In genomic region chr17:34626062-34626772, GRCm38 (mm10) we compare ENCODE assay signal across 8 mouse cellular contexts. TPM values are rescaled to one million over a fixed set of nuclear protein-coding genes. Genes with fewer than 3 reads are reported as not detected.
A peak's percentile ranks its signal among the peaks of the same experiment; 100 is the strongest.
DNase-seq lines count a peak whose midpoint lies in the region; ATAC-seq and TF ChIP-seq lines count a peak whose summit lies in the region.

No protein-coding gene starts in this region.

- no peaks in the 10 kb centered on the region for H3K36me3 ChIP-seq in testis, adult 2 months (ENCODE audit: control insufficient read depth, insufficient read depth, low read length)
- H3K36me3 ChIP-seq in limb, embryonic 15.5 days: peaks cover 38% of the 10 kb centered on the region
- no peaks in the 10 kb centered on the region; the same call in 1 of the 2 replicates for H3K36me3 ChIP-seq in stomach, postnatal 0 days (ENCODE audit: control insufficient read depth, insufficient read depth, low read length)

- no peak for TF ChIP-seq EP300 in stomach, postnatal 0 days (optimal IDR thresholded peaks at IDR 0.05)

- no peak for ATAC-seq in cerebellum, adult (ENCODE audit: insufficient number of reproducible peaks, low FRiP score, low TSS enrichment)
- ATAC-seq in limb, embryonic 15.5 days (ENCODE audit: insufficient number of reproducible peaks, low FRiP score, low TSS enrichment, low read depth): no peak
- ATAC-seq in stomach, postnatal 0 days (ENCODE audit: low FRiP score, low TSS enrichment): no peak
- ATAC-seq in granulocyte monocyte progenitor cell, adult 5-6 weeks (replicated peaks; ENCODE audit: poor library complexity, severe bottlenecking): no peak

- TF ChIP-seq POLR2A in testis, adult 2 months (IDR thresholded peaks at IDR 0.05; ENCODE audit: control insufficient read depth, low read depth, low read length): no peak

- DNase-seq in cerebellum, adult 9-10 months: peak; percentile 68
- DNase-seq in testis, postnatal 14 days (ENCODE audit: low spot score): no peak
- no peak for DNase-seq in stomach, postnatal 0 days (ENCODE audit: low spot score)
- no peak for DNase-seq in adipocyte (ENCODE audit: low spot score)

- H3K4me2 ChIP-seq in limb, embryonic 15.5 days: peak overlapping the region; percentile 90
- peak overlapping the region; percentile 93 for H3K4me2 ChIP-seq in stomach, postnatal 0 days (replicated peaks; ENCODE audit: low read depth)

- peak overlapping the region; percentile 75 for H3K9ac ChIP-seq in limb, embryonic 15.5 days
- peak overlapping the region; percentile 73 for H3K9ac ChIP-seq in stomach, postnatal 0 days (ENCODE audit: low read length)

- peak overlapping the region; percentile 94 for H3K4me3 ChIP-seq in testis, adult 2 months (ENCODE audit: control insufficient read depth, low read depth, low read length)
- peak overlapping the region; percentile 78 for H3K4me3 ChIP-seq in limb, embryonic 15.5 days
- peak overlapping the region; percentile 67 for H3K4me3 ChIP-seq in stomach, postnatal 0 days (ENCODE audit: low read depth, low read length)

- peaks cover 40% of the 10 kb centered on the region for H3K4me1 ChIP-seq in testis, adult 2 months (ENCODE audit: control insufficient read depth, insufficient read depth, low read length)
- H3K4me1 ChIP-seq in limb, embryonic 15.5 days: peaks cover 44% of the 10 kb centered on the region
- H3K4me1 ChIP-seq in stomach, postnatal 0 days (replicated peaks; ENCODE audit: control insufficient read depth, insufficient read depth): peaks cover 19% of the 10 kb centered on the region

- no peaks in the 10 kb centered on the region for H3K9me3 ChIP-seq in limb, embryonic 15.5 days
- H3K9me3 ChIP-seq in stomach, postnatal 0 days (ENCODE audit: control insufficient read depth, low read length): no peaks in the 10 kb centered on the region

- TF ChIP-seq CTCF in testis, adult 2 months (IDR thresholded peaks at IDR 0.05; ENCODE audit: control insufficient read depth, insufficient read depth, insufficient replicate concordance, low read depth, low read length): no peak
- no peak for TF ChIP-seq CTCF in stomach, postnatal 0 days (IDR thresholded peaks at IDR 0.05; ENCODE audit: low read depth)

- H3K27ac ChIP-seq in testis, adult 2 months (ENCODE audit: control insufficient read depth, insufficient read depth, low read depth, low read length): peak overlapping the region; percentile 81
- peak overlapping the region; percentile 96 for H3K27ac ChIP-seq in limb, embryonic 15.5 days
- H3K27ac ChIP-seq in stomach, postnatal 0 days (replicated peaks): peak overlapping the region; percentile 97

- 49% methylated on average over 16 of the region's 16 CpGs for WGBS in limb, embryonic 15.5 days
- WGBS in stomach, postnatal 0 days: 56% methylated on average over 16 of the region's 16 CpGs

- peaks cover 5% of the 10 kb centered on the region; the same call in 1 of the 2 replicates for H3K27me3 ChIP-seq in testis, adult 2 months (ENCODE audit: control insufficient read depth, insufficient read depth, low read length)
- peaks cover 19% of the 10 kb centered on the region for H3K27me3 ChIP-seq in limb, embryonic 15.5 days
- H3K27me3 ChIP-seq in stomach, postnatal 0 days (ENCODE audit: control insufficient read depth, insufficient read depth, low read length): 0 out of 2 replicates have a peak, but pooled peaks cover 2% of the 10 kb centered on the region

RNA-seq across cellular contexts. Expression of gene Ppt2, which starts 2.1 kb away (rescaled TPM):
- polyA plus RNA-seq in testis, adult 2 months (2012; rRNA removed): 15.9 and 20.2 TPM in 2 replicates
- 26.8 and 29.9 TPM in 2 replicates for polyA plus RNA-seq in limb, embryonic 15.5 days (2015; fragmentation: Nextera tagmentation; extraction: Ambion mirVana)
- 16.5 and 18.7 TPM in 2 replicates for polyA plus RNA-seq in stomach, postnatal 0 days (2015; fragmentation: Nextera tagmentation; extraction: Ambion mirVana)
- total RNA-seq in granulocyte monocyte progenitor cell, adult 5-6 weeks (2014; fragmentation: Nextera tagmentation): 41.9 and 45.1 TPM in 2 replicates
- total RNA-seq in granulocyte monocyte progenitor cell, adult 5-6 weeks (2017): 20.4 and 23.3 TPM in 2 replicates

RNA-seq across cellular contexts. Expression of gene Prrt1, which starts 3.1 kb away (rescaled TPM):
- polyA plus RNA-seq in testis, adult 2 months (2012; rRNA removed): 1.5 and 1.6 TPM in 2 replicates
- polyA plus RNA-seq in limb, embryonic 15.5 days (2015; fragmentation: Nextera tagmentation; extraction: Ambion mirVana): 0.46 and 0.60 TPM in 2 replicates
- polyA plus RNA-seq in stomach, postnatal 0 days (2015; fragmentation: Nextera tagmentation; extraction: Ambion mirVana): 0.44 and 0.67 TPM in 2 replicates
- 0.88 TPM in 1 of 2 replicates, not detected in the other for total RNA-seq in granulocyte monocyte progenitor cell, adult 5-6 weeks (2014; fragmentation: Nextera tagmentation)
- not detected in 2 replicates for total RNA-seq in granulocyte monocyte progenitor cell, adult 5-6 weeks (2017)

RNA-seq across cellular contexts. Expression of gene Egfl8, which starts 10.4 kb away (rescaled TPM):
- polyA plus RNA-seq in testis, adult 2 months (2012; rRNA removed): 0.53 and 0.54 TPM in 2 replicates
- polyA plus RNA-seq in limb, embryonic 15.5 days (2015; fragmentation: Nextera tagmentation; extraction: Ambion mirVana): 8.3 and 13.4 TPM in 2 replicates
- 4.4 and 4.9 TPM in 2 replicates for polyA plus RNA-seq in stomach, postnatal 0 days (2015; fragmentation: Nextera tagmentation; extraction: Ambion mirVana)
- 2.1 TPM in 1 of 2 replicates, not detected in the other for total RNA-seq in granulocyte monocyte progenitor cell, adult 5-6 weeks (2014; fragmentation: Nextera tagmentation)
- total RNA-seq in granulocyte monocyte progenitor cell, adult 5-6 weeks (2017): not detected in 2 replicates

RNA-seq across cellular contexts. Expression of gene Fkbpl, which starts 18.3 kb away (rescaled TPM):
- 156 and 172 TPM in 2 replicates for polyA plus RNA-seq in testis, adult 2 months (2012; rRNA removed)
- 15.5 and 17.1 TPM in 2 replicates for polyA plus RNA-seq in limb, embryonic 15.5 days (2015; fragmentation: Nextera tagmentation; extraction: Ambion mirVana)
- polyA plus RNA-seq in stomach, postnatal 0 days (2015; fragmentation: Nextera tagmentation; extraction: Ambion mirVana): 12.4 and 12.8 TPM in 2 replicates
- 2.9 and 10.3 TPM in 2 replicates for total RNA-seq in granulocyte monocyte progenitor cell, adult 5-6 weeks (2014; fragmentation: Nextera tagmentation)
- total RNA-seq in granulocyte monocyte progenitor cell, adult 5-6 weeks (2017): 12.4 and 21.8 TPM in 2 replicates

RNA-seq across cellular contexts. Expression of gene Atf6b, which starts 20.7 kb away (rescaled TPM):
- polyA plus RNA-seq in testis, adult 2 months (2012; rRNA removed): 27.9 and 28.4 TPM in 2 replicates
- 85.4 and 88.3 TPM in 2 replicates for polyA plus RNA-seq in limb, embryonic 15.5 days (2015; fragmentation: Nextera tagmentation; extraction: Ambion mirVana)
- 35.4 and 39.3 TPM in 2 replicates for polyA plus RNA-seq in stomach, postnatal 0 days (2015; fragmentation: Nextera tagmentation; extraction: Ambion mirVana)
- total RNA-seq in granulocyte monocyte progenitor cell, adult 5-6 weeks (2014; fragmentation: Nextera tagmentation): 38.3 and 42.5 TPM in 2 replicates
- total RNA-seq in granulocyte monocyte progenitor cell, adult 5-6 weeks (2017): 31.9 and 44.6 TPM in 2 replicates
